Mouse (Mus musculus) forebrain, embryonic 11.5 days (tissue): ENCODE results near the gene Gm5930. TPM values are rescaled to one million over a fixed set of nuclear protein-coding genes. Genes with fewer than 3 reads are reported as not detected.
"Not testable (repeated sequence)": the region's sequence is repeated elsewhere in the genome, so short reads cannot be mapped to it uniquely, and the experiment has no call there.

ENCODE experiments used
- ATAC-seq: fragments of 200-750 bp; cut with Nextera tagmentation; replicated peaks from 2 replicates; pipeline ENCODE4 v1.8.0; 2017; ENCODE audit warnings: moderate TSS enrichment; ENCODE audit not compliant: low FRiP score
- DNase-seq: peaks from one replicate; pipeline ENCODE4 v3.0.0-alpha.2; 2017; ENCODE audit warnings: low spot score
- H3K27ac ChIP-seq: fragments of 300-500 bp; sonication (generic); 2 replicates; pipeline ENCODE4 v1.5.1; 2014; ENCODE audit warnings: low read depth, low read length
- H3K27me3 ChIP-seq: fragments of 300-500 bp; sonication (generic); 2 replicates; pipeline ENCODE4 v1.6.1; 2014; ENCODE audit warnings: mild to moderate bottlenecking, low read length, mixed read lengths; ENCODE audit not compliant: control insufficient read depth, insufficient read depth
- H3K36me3 ChIP-seq: fragments of 300-500 bp; sonication (generic); 2 replicates; pipeline ENCODE4 v1.6.1; 2014; ENCODE audit warnings: mild to moderate bottlenecking, low read length, moderate library complexity, mixed read lengths; ENCODE audit not compliant: control insufficient read depth, insufficient read depth
- H3K4me1 ChIP-seq: fragments of 300-500 bp; sonication (generic); replicated peaks from 2 replicates; pipeline ENCODE4 v1.6.1; 2014; ENCODE audit warnings: low read length, mixed read lengths; ENCODE audit not compliant: control insufficient read depth, insufficient read depth
- H3K4me2 ChIP-seq: fragments of 300-500 bp; sonication (generic); 2 replicates; pipeline ENCODE4 v1.6.1; 2014; ENCODE audit warnings: low read depth, mild to moderate bottlenecking, low read length, moderate library complexity, mixed read lengths; ENCODE audit not compliant: severe bottlenecking
- H3K4me3 ChIP-seq: fragments of 300-500 bp; sonication (generic); 2 replicates; pipeline ENCODE4 v1.5.1; 2014; ENCODE audit warnings: low read depth, low read length
- H3K9ac ChIP-seq: fragments of 300-500 bp; sonication (generic); 2 replicates; pipeline ENCODE4 v1.6.1; 2014; ENCODE audit warnings: low read length
- H3K9me3 ChIP-seq: fragments of 300-500 bp; sonication (generic); 2 replicates; pipeline ENCODE4 v1.6.1; 2016; ENCODE audit warnings: low read length, mixed read lengths; ENCODE audit not compliant: control insufficient read depth
- WGBS: fragments of 180-500 bp; shearing (Covaris S2); extraction: QIAGEN DNeasy Blood & Tissue Kit; methylation state at CpG from one replicate; pipeline ENCODE4 v1.1.7; 2014; 5-methylcytosine and 5-hydroxymethylcytosine counted together
- polyA plus RNA-seq: library from polyadenylated mRNA; unstranded; fragments of >200 nt; fragmentation: Nextera tagmentation; extraction: Ambion mirVana; gene quantifications from 2 replicates; pipeline ENCODE4 v1.2.1, GENCODE M21; 2014

The Gm5930 gene
- not detected in 2 replicates for polyA plus RNA-seq

DNA sequence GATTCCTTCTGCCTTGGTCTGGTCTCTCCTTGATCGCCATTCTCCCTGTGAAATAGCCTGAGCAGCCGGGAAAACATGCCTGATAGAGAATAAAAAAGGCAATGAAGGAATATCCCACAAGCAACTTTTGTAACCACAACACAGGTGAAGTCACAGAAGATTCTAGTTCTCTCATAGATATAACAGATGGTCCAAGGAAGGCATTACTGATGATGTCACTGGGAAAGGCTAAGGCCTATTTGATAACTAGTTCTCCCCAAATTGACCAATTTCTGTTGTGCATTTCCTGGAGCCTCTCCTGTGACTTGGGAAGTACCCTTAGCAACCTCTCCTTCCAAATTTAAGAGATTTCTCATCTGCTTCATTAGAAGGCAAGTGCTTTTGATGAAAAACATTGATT, at the start of gene Gm5930:
Gm5930 (minus strand) TSS at position 101 of the 400 bp plus-strand sequence.
- H3K9me3 ChIP-seq, H3K9ac ChIP-seq, H3K4me3 ChIP-seq, H3K27ac ChIP-seq, H3K36me3 ChIP-seq, ATAC-seq, H3K4me2 ChIP-seq, H3K27me3 ChIP-seq, H3K4me1 ChIP-seq, DNase-seq: not testable (repeated sequence)
- no CpG with 5 or more reads among the region's 2 CpGs for WGBS

- not testable (repeated sequence) for H3K27ac ChIP-seq, H3K4me3 ChIP-seq, H3K9me3 ChIP-seq, DNase-seq, H3K27me3 ChIP-seq, H3K4me1 ChIP-seq, ATAC-seq, H3K9ac ChIP-seq, H3K4me2 ChIP-seq, H3K36me3 ChIP-seq
- 82% methylated on average over 3 of the region's 4 CpGs for WGBS
Observed at GRCm38 (mm10) chr14:44384233-44384632, 45.8 kb upstream of the Gm5930 start.

GRCm38 (mm10) chr14:44365057-44365456, 26.7 kb upstream of the Gm5930 start, which contains the start of gene Gm8229:
TSS of gene Gm8229 (plus strand) at chr14:44365357.
- H3K36me3 ChIP-seq, H3K27ac ChIP-seq, ATAC-seq, H3K4me1 ChIP-seq, H3K4me2 ChIP-seq, H3K9ac ChIP-seq, H3K9me3 ChIP-seq, DNase-seq, H3K4me3 ChIP-seq, H3K27me3 ChIP-seq: not testable (repeated sequence)
- 93% methylated on average over 4 of the region's 4 CpGs for WGBS

- not testable (repeated sequence) for H3K4me2 ChIP-seq, H3K4me3 ChIP-seq, ATAC-seq, H3K27me3 ChIP-seq, H3K4me1 ChIP-seq, H3K9me3 ChIP-seq, DNase-seq, H3K36me3 ChIP-seq, H3K27ac ChIP-seq, H3K9ac ChIP-seq
Observed at GRCm38 (mm10) chr14:44362301-44362700, 23.9 kb upstream of the Gm5930 start.

DNA sequence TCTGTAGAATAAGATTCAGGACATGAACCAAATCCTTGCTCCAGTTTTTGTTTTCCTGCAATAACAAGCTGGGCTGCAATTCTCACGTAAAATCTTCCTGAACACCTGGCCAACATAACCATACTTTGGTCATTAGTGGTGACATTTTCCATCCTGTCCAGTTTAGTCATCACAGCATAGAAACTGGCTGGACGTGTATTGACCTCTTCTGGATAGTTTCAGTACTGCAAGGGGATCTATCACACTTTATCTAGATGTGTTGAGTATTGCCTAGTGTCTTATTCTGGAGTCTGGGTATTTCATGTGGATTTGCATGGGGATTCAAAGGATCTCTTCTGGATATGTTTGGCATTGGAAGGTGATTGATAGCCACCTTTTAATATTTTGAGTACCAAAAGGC, 23.0 kb upstream of the Gm5930 start:
- not testable (repeated sequence) for DNase-seq, ATAC-seq
- 29% methylated on average over 1 of the region's 2 CpGs for WGBS

DNA sequence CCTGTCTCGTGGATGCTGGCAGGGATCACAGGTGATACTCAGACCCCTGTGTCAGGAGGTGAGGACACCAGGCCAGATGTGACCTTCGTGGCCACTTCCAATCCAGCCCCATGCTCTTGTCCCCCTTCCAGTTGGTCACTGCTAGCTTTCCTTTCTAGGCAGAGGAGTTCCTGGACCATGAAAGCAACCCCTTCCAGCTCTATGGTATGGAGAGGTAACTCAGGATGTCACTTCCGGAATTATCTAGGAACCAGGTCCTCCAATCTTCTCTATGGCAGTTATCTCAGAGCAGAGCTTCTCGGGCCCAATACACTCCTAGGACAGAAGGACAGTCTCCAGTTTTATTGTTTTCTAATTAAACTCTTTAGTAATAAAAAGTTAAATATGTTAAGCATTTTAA, 26.3 kb downstream of the Gm5930 start:
- not testable (repeated sequence) for H3K27me3 ChIP-seq, ATAC-seq, H3K9ac ChIP-seq, H3K4me3 ChIP-seq, H3K27ac ChIP-seq, H3K4me1 ChIP-seq, H3K36me3 ChIP-seq, H3K4me2 ChIP-seq, DNase-seq, H3K9me3 ChIP-seq
- WGBS, result 85% methylated on average over 3 of the region's 4 CpGs

More for the DNA sequence above, 23.0 kb upstream of the Gm5930 start:
- not testable (repeated sequence) for H3K9ac ChIP-seq, H3K4me1 ChIP-seq, H3K4me2 ChIP-seq, H3K36me3 ChIP-seq, H3K27me3 ChIP-seq, H3K27ac ChIP-seq, H3K4me3 ChIP-seq, H3K9me3 ChIP-seq

- H3K36me3 ChIP-seq, H3K27ac ChIP-seq, H3K4me3 ChIP-seq, H3K27me3 ChIP-seq, H3K4me1 ChIP-seq, DNase-seq, ATAC-seq, H3K4me2 ChIP-seq, H3K9me3 ChIP-seq, H3K9ac ChIP-seq: not testable (repeated sequence)
- 100% methylated on average over 2 of the region's 2 CpGs for WGBS
Observed at GRCm38 (mm10) chr14:44285280-44285679, 53.1 kb downstream of the Gm5930 start, which contains the start of gene Gm8220. TSS of gene Gm8220 (plus strand) at chr14:44285580.

Other genes with a start within 250 kb of the Gm5930 start
- not detected in 2 replicates for gene Ear2, start 235.9 kb downstream of the Gm5930 start, polyA plus RNA-seq
- gene Gm3327, start 214.7 kb downstream of the Gm5930 start, polyA plus RNA-seq, result not detected in 2 replicates
- not detected in 2 replicates for gene Gm8212, start 140.9 kb downstream of the Gm5930 start, polyA plus RNA-seq
- gene 4930503E14Rik, start 125.3 kb downstream of the Gm5930 start, polyA plus RNA-seq, result not detected in 2 replicates
- gene Gm8220, start 53.0 kb downstream of the Gm5930 start, polyA plus RNA-seq, result not detected in 2 replicates
- gene Gm8229, start 26.8 kb upstream of the Gm5930 start, polyA plus RNA-seq, result not detected in 2 replicates
- not detected in 2 replicates for gene Gm3371, start 72.1 kb upstream of the Gm5930 start, polyA plus RNA-seq
- not detected in 2 replicates for gene Gm8232, start 95.1 kb upstream of the Gm5930 start, polyA plus RNA-seq
- gene BC061237, start 153.9 kb upstream of the Gm5930 start, polyA plus RNA-seq, result not detected in 2 replicates
- not detected in 2 replicates for gene Gm17093, start 179.7 kb upstream of the Gm5930 start, polyA plus RNA-seq
- not detected in 2 replicates for gene Gm8247, start 244.6 kb upstream of the Gm5930 start, polyA plus RNA-seq